Mouse (Mus musculus) forebrain, embryonic 14.5 days (tissue): Measurements from ENCODE around the gene Cnnm3. TPM values are rescaled to one million over a fixed set of nuclear protein-coding genes. Genes with fewer than 3 reads are reported as not detected.
A peak's percentile ranks its signal among the peaks of the same experiment; 100 is the strongest.

Experiments used
- ATAC-seq: fragments of 200-750 bp; cut with Nextera tagmentation; 2 replicates; pipeline ENCODE4 v1.8.0; 2017; ENCODE audit warnings: mild to moderate bottlenecking, moderate library complexity
- DNase-seq: peaks from one replicate; pipeline ENCODE4 v3.0.0-alpha.2; 2015; ENCODE audit warnings: low spot score
- H3K27ac ChIP-seq: fragments of 300-500 bp; sonication (generic); 2 replicates; pipeline ENCODE4 v1.5.1; 2014; ENCODE audit warnings: low read depth, mild to moderate bottlenecking, control low read depth, low read length, moderate library complexity
- H3K27me3 ChIP-seq: fragments of 300-500 bp; sonication (generic); replicated peaks from 2 replicates; pipeline ENCODE4 v1.6.1; 2014; ENCODE audit warnings: low read length, control low read depth, mixed read lengths; ENCODE audit not compliant: control insufficient read depth, insufficient read depth
- H3K36me3 ChIP-seq: fragments of 300-500 bp; sonication (generic); 2 replicates; pipeline ENCODE4 v1.6.1; 2014; ENCODE audit warnings: low read length, control low read depth; ENCODE audit not compliant: control insufficient read depth, insufficient read depth
- H3K4me1 ChIP-seq: fragments of 300-500 bp; sonication (generic); 2 replicates; pipeline ENCODE4 v1.6.1; 2014; ENCODE audit warnings: antibody characterized with exemption, low read length, control low read depth; ENCODE audit not compliant: control insufficient read depth, insufficient read depth
- H3K4me2 ChIP-seq: fragments of 300-500 bp; sonication (generic); 2 replicates; pipeline ENCODE4 v1.6.1; 2014; ENCODE audit warnings: mild to moderate bottlenecking, control low read depth, low read length
- H3K4me3 ChIP-seq: fragments of 300-500 bp; sonication (generic); 2 replicates; pipeline ENCODE4 v1.5.1; 2014; ENCODE audit warnings: low read depth, low read length, control low read depth
- H3K9ac ChIP-seq: fragments of 300-500 bp; sonication (generic); 2 replicates; pipeline ENCODE4 v1.6.1; 2014; ENCODE audit warnings: mild to moderate bottlenecking, low read length, control low read depth, moderate library complexity
- H3K9me3 ChIP-seq: fragments of 300-500 bp; sonication (generic); replicated peaks from 2 replicates; pipeline ENCODE4 v1.6.1; 2016; ENCODE audit warnings: low read length, control low read depth, mixed read lengths; ENCODE audit not compliant: control insufficient read depth
- WGBS: fragments of 180-500 bp; shearing (Covaris S2); extraction: QIAGEN DNeasy Blood & Tissue Kit; methylation state at CpG from one replicate; pipeline ENCODE4 v1.1.7; 2014; 5-methylcytosine and 5-hydroxymethylcytosine counted together
- polyA plus RNA-seq: library from polyadenylated mRNA; unstranded; fragments of >200 nt; fragmentation: Nextera tagmentation; extraction: Ambion mirVana; gene quantifications from 2 replicates; pipeline ENCODE4 v1.2.1, GENCODE M21; 2014

Cnnm3 gene
- polyA plus RNA-seq, 1 experiment from 2014 or later = 5.2 TPM

- no peak overlapping the region for H3K4me3 ChIP-seq
- no peaks in the 10 kb centered on the region for H3K36me3 ChIP-seq
- WGBS = 45% methylated on average over 9 of the region's 9 CpGs
- no peak overlapping the region for H3K9ac ChIP-seq
- no peak overlapping the region for H3K4me2 ChIP-seq
- H3K27ac ChIP-seq = no peak overlapping the region
- DNase-seq (no peak), ATAC-seq (0 out of 2 replicates have a peak, but pooled peaks have one; percentile 26)
- H3K4me1 ChIP-seq = no peaks in the 10 kb centered on the region
- H3K9me3 ChIP-seq = no peaks in the 10 kb centered on the region
- no peaks in the 10 kb centered on the region for H3K27me3 ChIP-seq
Measured at GRCm38 (mm10) chr1:36492416-36493139, 19.1 kb upstream of the Cnnm3 start.

GRCm38 (mm10) chr1:36493299-36493698, 18.4 kb upstream of the Cnnm3 start:
- Histone ChIP-seq H3K36me3 (no peaks in the 10 kb centered on the region), H3K27ac (no peak overlapping the region), H3K4me2 (no peak overlapping the region), H3K27me3 (no peaks in the 10 kb centered on the region), H3K9me3 (no peaks in the 10 kb centered on the region), H3K9ac (no peak overlapping the region), H3K4me3 (no peak overlapping the region), H3K4me1 (no peaks in the 10 kb centered on the region)
- DNase-seq = no peak
- 90% methylated on average over 5 of the region's 6 CpGs for WGBS
- no peak for ATAC-seq

DNA sequence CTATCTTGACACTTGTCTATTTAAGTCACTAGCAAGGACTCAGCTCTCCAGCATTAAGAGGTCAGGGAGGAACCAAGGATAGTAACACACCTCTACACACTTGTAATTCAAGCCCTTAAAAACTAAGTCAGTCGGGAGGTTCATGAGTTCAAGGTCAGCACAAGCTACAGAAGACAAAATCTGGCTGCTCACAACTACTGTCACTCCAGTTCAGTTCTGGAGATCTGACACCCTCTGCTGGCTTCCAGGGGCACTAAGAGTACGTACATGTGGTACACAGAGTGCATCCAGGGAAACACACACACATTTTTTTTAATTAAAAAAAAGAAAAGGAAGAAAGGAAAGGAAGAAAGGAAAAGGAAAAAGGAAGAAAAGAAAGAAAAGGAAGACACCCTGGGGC, 14.9 kb upstream of the Cnnm3 start:
- 61% methylated on average over 2 of the region's 2 CpGs for WGBS
- DNase-seq (peak; percentile 52), ATAC-seq (no peak)
- peaks cover 15% of the 10 kb centered on the region for H3K36me3 ChIP-seq
- H3K9ac ChIP-seq = no peak overlapping the region
- H3K4me1 ChIP-seq = no peaks in the 10 kb centered on the region
- no peak overlapping the region for H3K27ac ChIP-seq
- no peak overlapping the region for H3K4me3 ChIP-seq
- H3K9me3 ChIP-seq = no peaks in the 10 kb centered on the region
- H3K4me2 ChIP-seq = no peak overlapping the region
- H3K27me3 ChIP-seq = no peaks in the 10 kb centered on the region

- no peak overlapping the region for H3K9ac ChIP-seq
- H3K4me3 ChIP-seq = no peak overlapping the region
- peaks cover 15% of the 10 kb centered on the region for H3K36me3 ChIP-seq
- WGBS = 76% methylated on average over 2 of the region's 2 CpGs
- no peaks in the 10 kb centered on the region for H3K4me1 ChIP-seq
- no peaks in the 10 kb centered on the region for H3K27me3 ChIP-seq
- DNase-seq = no peak
- H3K9me3 ChIP-seq = no peaks in the 10 kb centered on the region
- H3K27ac ChIP-seq = no peak overlapping the region
- ATAC-seq = no peak
- H3K4me2 ChIP-seq = no peak overlapping the region
Measured at GRCm38 (mm10) chr1:36497312-36497711, 14.4 kb upstream of the Cnnm3 start.

DNA sequence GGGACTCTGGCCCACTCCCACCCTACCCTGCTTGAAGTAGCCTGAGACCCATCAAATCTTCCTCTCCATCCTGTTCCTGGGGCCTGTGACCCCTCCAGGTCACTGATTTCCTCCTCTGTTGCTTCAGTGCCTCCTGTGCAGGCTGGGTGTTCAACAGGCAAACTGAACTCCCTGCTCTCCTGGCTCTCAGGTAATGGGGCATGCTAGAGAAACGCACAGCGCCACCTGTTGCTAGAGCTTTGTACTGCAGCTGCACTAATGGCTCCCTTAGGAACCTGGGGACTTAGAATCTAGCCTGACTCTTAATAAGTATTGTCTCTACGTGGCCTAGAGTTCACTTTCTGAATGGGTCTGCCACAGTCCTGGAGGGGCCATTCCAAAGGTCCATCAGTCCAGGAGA, 10.4 kb upstream of the Cnnm3 start:
- ATAC-seq = peak; percentile 52; the same call in 1 of the 2 replicates

GRCm38 (mm10) chr1:36508238-36508637, 3.4 kb upstream of the Cnnm3 start:
- 90% methylated on average over 5 of the region's 5 CpGs for WGBS
- ATAC-seq (no peak), DNase-seq (no peak)
- Histone ChIP-seq H3K27ac (no peak overlapping the region), H3K27me3 (no peaks in the 10 kb centered on the region), H3K4me2 (no peak overlapping the region), H3K36me3 (peaks cover 11% of the 10 kb centered on the region; the same call in 1 of the 2 replicates), H3K4me3 (no peak overlapping the region), H3K9me3 (no peaks in the 10 kb centered on the region), H3K4me1 (peaks cover 3% of the 10 kb centered on the region; the same call in 1 of the 2 replicates), H3K9ac (no peak overlapping the region)

More for the DNA sequence above, 10.4 kb upstream of the Cnnm3 start:
- no peak overlapping the region for H3K9ac ChIP-seq
- peak; percentile 80 for DNase-seq
- no peak overlapping the region for H3K4me3 ChIP-seq
- no peaks in the 10 kb centered on the region for H3K27me3 ChIP-seq
- H3K4me1 ChIP-seq = no peaks in the 10 kb centered on the region
- 4% methylated on average over 3 of the region's 3 CpGs for WGBS
- H3K9me3 ChIP-seq = no peaks in the 10 kb centered on the region
- peaks cover 22% of the 10 kb centered on the region for H3K36me3 ChIP-seq
- no peak overlapping the region for H3K4me2 ChIP-seq
- no peak overlapping the region for H3K27ac ChIP-seq

GRCm38 (mm10) chr1:36512089-36512965, 660 bp downstream of the Cnnm3 start:
- Histone ChIP-seq H3K9me3 (no peaks in the 10 kb centered on the region), H3K4me1 (peaks cover 20% of the 10 kb centered on the region), H3K4me2 (peak overlapping the region; percentile 94), H3K36me3 (peaks cover 8% of the 10 kb centered on the region; the same call in 1 of the 2 replicates), H3K27ac (peak overlapping the region; percentile 99), H3K9ac (peak overlapping the region; percentile 88), H3K27me3 (no peaks in the 10 kb centered on the region), H3K4me3 (peak overlapping the region; percentile 92)
- DNase-seq = peak; percentile 61
- under 1% methylated on average over 85 of the region's 126 CpGs for WGBS
- ATAC-seq = peak; percentile 76

DNA sequence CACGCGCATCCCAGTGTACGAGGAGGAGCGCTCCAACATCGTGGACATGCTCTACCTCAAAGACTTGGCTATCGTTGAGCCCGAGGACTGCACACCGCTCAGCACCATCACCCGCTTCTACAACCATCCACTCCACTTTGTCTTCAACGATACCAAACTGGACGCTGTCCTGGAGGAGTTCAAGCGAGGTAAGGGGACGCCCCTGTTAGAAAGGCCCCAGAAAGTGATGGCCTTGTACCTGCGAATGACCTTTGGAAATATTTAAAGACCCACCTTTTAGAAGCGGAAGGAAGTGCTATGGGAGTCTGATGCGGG, 1.3 kb downstream of the Cnnm3 start:
- no peak for ATAC-seq
- Histone ChIP-seq H3K27me3 (no peaks in the 10 kb centered on the region), H3K4me3 (peak overlapping the region; percentile 92), H3K4me1 (peaks cover 20% of the 10 kb centered on the region), H3K27ac (peak overlapping the region; percentile 99), H3K9ac (peak overlapping the region; percentile 88), H3K4me2 (peak overlapping the region; percentile 94), H3K36me3 (peaks cover 7% of the 10 kb centered on the region), H3K9me3 (no peaks in the 10 kb centered on the region)
- DNase-seq = no peak
- WGBS = 1% methylated on average over 16 of the region's 16 CpGs

- peaks cover 9% of the 10 kb centered on the region for H3K36me3 ChIP-seq
- H3K4me2 ChIP-seq = peak overlapping the region; percentile 94
- DNase-seq = peak; percentile 73
- peak overlapping the region; percentile 99; the same call in 1 of the 2 replicates for H3K27ac ChIP-seq
- ATAC-seq = no peak
- 0% methylated on average over 1 of the region's 1 CpGs for WGBS
- H3K4me3 ChIP-seq = peak overlapping the region; percentile 92
- no peaks in the 10 kb centered on the region for H3K27me3 ChIP-seq
- peaks cover 20% of the 10 kb centered on the region for H3K4me1 ChIP-seq
- H3K9ac ChIP-seq = peak overlapping the region; percentile 88
- H3K9me3 ChIP-seq = no peaks in the 10 kb centered on the region
Measured at GRCm38 (mm10) chr1:36513310-36513709, 1.6 kb downstream of the Cnnm3 start.
